Mouse (Mus musculus): Measurements from ENCODE around the gene Ccdc167.
A peak's percentile ranks its signal among the peaks of the same experiment; 100 is the strongest.

Gene Ccdc167

DNA sequence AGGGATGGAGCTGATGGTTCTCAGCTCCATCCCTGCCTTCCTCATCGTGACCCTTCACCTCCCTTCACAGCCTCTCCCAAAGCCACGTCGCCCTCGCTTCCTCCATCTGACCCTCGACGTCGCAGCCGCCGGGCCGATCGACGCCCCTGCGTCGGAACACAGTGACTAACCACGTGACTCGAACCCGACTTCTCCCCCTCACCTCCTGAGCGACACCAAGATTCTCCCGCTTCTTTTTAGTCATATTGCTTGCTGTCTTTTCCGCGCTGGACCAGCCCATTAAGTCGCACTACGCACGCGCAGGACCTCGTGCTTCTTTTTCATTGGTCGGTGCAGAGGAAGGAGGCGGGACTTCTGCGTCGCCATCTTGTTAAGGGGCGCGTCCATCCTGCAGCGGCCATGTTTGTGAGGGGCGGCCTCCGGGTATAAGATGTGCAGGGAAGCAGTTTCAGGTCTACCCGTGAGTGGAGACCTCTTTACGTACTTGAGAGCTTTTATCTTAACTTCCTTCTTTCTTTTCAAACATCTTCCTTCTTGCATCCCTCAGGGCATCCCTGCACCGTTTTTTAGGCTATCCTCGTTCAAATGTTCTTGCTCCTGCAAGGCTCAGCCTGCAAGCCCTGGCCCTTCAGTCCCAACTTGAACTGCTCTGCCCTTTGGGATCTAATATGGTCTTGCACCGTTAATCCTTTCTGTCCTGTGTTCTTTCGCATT lies at the start of gene Ccdc167:
TSS of gene Ccdc167 (minus strand) at position 313 of the 714 bp plus-strand sequence.
- peak; percentile 99 for DNase-seq (ENCODE audit: low spot score)

DNA sequence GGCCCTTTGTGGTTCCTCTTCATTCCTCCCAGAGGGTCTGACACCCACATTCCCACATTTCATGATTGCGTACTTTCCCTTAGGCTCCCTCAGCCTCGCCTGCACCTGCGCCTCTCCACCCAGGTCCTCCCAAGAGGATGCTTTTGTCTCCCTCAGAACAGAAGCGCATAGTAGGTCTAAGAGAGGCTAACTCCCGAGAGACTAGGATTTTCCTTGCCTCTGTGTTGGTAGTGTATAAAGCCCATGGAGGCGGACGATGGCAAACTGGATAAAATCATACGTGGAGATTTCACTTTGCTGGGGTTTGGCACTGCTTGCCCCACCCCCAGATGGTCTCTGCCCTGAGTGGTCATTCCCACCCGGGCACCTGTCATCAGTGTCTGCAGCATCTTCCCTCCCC lies 48.5 kb upstream of the Ccdc167 start:
- no peak for DNase-seq (ENCODE audit: low spot score)

- DNase-seq (ENCODE audit: low spot score) = peak; percentile 73
Measured at GRCm38 (mm10) chr17:29762551-29762950, 45.7 kb upstream of the Ccdc167 start.

GRCm38 (mm10) chr17:29761938-29762337 lies 45.1 kb upstream of the Ccdc167 start:
- no peak for DNase-seq (ENCODE audit: low spot score)

DNA sequence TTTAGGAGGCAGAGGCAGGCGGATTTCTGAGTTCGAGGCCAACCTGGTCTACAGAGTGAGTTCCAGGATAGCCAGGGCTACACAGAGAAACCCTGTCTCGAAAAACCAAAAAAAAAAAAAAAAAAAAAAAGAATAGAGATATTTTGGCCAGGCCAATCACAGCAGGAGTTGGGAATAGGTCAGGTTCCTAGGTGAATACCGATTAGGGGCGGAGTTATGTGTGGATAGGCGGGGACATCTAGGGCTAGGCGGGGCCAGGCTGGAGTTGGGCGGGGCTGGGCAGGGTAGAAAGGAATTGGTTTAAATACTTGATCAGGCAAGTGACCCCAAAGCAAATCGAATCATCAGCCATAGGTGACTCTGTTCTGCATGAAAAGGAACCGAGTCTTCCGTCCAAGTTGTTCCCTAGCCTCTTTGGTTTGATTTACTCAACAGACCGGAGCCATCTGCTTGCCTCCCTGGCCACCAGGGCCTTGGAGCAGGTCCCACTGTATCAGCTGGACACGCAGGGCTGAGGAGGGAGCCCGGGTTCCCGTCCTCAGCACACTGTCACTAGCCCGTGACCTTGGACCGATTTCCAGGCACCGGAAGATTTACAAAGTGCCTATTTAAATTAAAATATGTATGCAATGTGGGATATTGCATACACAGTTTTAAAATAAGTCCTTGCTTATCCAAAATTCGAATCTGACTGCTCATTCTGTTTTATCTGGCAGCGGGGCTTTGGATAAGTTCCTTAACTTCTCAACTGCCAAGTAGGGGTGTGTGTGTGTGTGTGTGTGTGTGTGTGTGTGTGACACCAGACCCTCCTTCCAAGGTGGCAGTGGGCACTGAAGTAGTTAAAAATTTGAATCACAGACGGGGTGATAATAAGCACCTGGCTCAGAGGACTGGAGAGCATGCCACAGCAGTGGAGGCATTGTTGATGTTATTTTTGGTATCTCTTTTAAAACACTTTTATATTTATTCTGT lies 43.8 kb upstream of the Ccdc167 start:
- no peak for DNase-seq (ENCODE audit: low spot score)

- DNase-seq (ENCODE audit: low spot score) = no peak
Measured at GRCm38 (mm10) chr17:29759963-29760362, 43.1 kb upstream of the Ccdc167 start.

DNA sequence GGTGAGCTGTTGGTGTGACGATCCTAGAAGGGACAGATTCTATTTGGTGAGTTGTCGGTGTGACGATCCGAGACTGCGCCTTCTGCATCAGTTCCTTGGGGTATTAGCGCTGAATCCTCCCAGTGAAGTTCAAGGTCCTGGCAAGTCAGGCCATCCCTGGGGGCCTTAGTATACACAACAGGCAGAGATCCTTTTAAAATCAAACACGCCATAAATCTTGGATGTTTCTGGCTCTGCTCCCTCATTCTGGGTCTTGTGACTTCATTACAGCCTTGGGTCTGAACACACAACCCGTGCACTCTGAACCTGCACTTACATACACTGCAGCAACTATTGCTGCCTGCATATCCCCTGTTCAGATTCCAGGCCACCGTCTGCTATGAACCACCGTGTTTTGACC lies 39.5 kb upstream of the Ccdc167 start:
- DNase-seq (ENCODE audit: low spot score) = no peak

DNA sequence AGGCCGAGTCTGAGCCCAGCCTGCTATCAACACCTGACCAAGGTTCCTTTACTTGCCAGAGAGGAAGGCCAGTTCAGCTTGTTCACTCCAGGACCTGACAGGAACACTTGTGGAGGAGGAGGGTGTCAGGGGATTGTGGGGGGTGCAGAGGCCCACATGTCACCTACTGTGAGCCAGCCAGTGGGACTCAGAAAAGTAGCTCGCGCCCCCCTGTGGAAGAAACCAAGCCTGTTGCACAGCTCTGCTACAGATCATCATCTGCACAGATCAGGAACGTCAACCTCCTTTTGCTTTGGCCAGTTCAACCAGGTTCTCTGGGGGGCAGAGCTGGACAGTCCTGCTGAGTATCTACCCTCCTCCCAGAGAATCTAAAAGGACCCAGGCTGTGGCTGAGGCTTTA lies 37.7 kb upstream of the Ccdc167 start:
- no peak for DNase-seq (ENCODE audit: low spot score)

- no peak for DNase-seq (ENCODE audit: low spot score)
Measured at GRCm38 (mm10) chr17:29747466-29747865, 30.6 kb upstream of the Ccdc167 start.

- DNase-seq (ENCODE audit: low spot score) = no peak
Measured at GRCm38 (mm10) chr17:29737849-29738804, 21.3 kb upstream of the Ccdc167 start.

GRCm38 (mm10) chr17:29736448-29737014 lies 19.7 kb upstream of the Ccdc167 start:
- DNase-seq (ENCODE audit: low spot score) = peak; percentile 47

- DNase-seq (ENCODE audit: low spot score) = no peak
Measured at GRCm38 (mm10) chr17:29732522-29732921, 15.7 kb upstream of the Ccdc167 start.

- DNase-seq (ENCODE audit: low spot score) = no peak
Measured at GRCm38 (mm10) chr17:29731953-29732325, 15.1 kb upstream of the Ccdc167 start.

DNA sequence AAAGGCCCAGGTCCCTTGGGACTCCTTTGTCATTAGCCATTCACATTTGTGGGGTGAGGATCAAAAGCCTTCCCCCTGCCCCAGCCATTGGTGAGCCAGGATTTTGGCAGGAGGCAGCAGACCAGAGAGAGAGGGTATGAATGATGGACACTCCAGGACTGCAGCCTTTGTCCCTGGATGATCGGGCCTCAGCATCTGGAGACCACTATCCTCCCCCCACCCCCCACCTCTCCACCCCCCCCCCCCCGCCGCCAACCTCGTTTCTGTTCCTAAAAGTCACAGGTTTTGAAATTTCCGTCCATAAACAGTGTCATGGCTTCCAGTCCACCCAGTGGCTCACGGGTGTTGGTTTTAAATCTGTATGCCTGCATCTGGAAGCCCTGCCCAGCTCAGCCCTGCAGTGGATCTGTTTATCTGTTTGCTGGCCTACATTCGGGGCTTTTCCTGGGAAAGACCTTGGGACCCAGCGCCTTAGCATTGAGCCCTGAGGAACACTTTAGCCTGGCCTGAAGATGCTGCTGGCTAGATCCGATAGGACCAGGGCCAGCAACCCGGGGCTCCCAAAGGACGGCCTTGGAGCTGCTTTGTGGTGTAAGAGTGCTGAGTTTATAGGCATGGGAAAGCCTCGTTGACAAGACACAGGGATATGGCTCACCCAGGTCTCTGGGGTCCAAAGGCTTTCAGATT lies 14.6 kb upstream of the Ccdc167 start:
- DNase-seq (ENCODE audit: low spot score) = no peak

DNA sequence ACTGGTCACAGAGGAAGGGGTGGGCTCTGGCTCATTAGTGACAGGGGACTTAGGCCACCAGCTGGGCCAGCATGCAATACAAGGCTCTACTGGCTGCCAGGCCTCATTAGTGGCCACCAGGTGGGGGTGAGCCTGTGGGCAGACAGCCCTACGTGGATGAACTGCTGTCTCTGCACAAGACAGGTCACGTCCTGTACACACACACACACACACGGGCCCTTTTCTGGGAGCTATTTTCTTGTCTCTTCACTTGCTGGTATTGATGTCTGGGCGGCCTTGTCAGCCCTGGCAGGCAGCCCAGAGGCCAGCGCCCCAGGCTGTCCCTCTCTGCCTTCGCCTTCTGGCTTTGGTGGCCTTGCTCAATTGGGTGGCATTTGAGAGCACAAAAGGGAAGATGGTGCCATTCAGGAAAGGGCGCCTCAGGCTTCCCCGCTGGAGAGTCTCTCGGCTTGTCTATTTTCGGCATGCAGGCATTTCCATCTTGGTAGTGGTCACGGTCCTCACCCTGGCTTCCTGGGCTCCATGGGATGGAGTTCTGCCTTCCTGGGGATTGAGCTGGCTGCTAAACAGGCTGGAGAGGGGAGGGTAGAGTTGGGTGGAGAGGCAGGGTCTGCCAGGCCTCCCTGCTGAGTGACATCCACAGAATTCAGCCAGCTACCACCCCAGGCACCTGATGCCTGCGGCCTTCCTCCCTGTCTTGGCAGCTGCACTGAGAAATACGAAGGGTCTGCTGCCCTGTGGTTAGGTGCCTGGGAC lies 13.8 kb upstream of the Ccdc167 start:
- DNase-seq (ENCODE audit: low spot score) = no peak

DNA sequence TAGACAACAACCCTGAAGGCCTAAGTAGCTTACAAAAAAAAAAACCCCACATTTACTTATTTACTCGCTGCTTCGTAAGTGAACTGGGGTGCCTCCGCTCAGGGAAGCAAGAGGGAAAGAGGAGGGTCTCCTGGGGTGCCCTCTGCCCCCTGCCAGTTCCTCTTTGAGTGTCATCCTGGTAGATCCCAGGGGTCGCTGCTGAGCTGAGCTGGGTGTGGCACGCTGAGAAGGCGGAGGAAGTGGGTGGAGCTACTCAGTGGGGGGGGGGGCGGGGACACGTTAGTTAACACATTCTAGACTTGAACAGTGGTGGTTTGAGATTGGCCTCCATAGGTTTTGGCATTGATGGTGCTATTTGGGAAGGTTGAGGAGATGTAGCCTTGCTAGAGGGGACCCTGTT lies 11.2 kb upstream of the Ccdc167 start:
- no peak for DNase-seq (ENCODE audit: low spot score)

DNA sequence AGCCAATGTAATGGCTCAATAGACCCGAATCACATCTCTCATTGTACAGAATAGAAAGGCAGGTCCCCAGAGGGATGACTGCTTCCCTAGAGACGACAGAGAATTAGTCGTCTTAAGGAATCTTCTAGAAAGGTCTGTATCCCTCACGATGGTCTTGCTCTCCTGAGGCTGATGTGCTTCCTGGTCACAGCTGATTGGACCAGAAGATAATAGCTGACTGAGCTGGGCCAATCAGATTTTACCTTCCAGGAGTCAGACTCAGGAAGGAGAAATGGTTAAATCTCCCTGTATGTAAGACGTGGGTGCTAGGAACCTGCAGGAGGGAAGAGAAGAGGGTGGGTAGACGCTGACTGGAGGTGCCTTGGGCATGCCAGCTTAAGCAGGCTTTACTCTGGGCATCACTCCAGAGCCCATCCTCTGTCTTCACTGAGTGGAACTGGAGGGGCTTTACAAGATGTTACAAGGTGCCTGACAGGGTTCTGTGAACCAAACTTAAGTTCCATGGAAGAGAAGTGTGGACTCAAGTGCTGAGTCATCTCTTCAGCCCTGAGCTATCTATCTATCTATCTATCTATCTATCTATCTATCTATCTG lies 8.3 kb upstream of the Ccdc167 start:
- no peak for DNase-seq (ENCODE audit: low spot score)

DNA sequence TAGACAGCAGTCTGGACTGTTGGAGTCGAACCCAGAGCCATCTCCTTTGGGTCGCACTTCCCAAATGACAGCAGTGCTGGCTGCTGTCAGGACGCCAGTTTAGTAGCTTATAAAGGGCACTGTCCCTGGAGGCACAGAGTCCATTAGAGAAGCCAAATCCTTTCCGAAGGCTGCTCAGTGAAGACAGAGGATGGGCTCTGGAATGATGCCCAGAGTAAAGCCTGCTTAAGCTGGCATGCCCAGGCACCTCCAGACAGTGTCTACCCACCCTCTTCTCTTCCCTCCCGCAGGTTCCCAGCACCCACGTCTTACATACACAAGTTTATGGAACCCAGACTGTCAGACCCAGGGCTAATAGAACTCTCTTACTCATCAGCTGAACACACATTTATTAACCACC lies 7.8 kb upstream of the Ccdc167 start:
- DNase-seq (ENCODE audit: low spot score) = no peak

DNA sequence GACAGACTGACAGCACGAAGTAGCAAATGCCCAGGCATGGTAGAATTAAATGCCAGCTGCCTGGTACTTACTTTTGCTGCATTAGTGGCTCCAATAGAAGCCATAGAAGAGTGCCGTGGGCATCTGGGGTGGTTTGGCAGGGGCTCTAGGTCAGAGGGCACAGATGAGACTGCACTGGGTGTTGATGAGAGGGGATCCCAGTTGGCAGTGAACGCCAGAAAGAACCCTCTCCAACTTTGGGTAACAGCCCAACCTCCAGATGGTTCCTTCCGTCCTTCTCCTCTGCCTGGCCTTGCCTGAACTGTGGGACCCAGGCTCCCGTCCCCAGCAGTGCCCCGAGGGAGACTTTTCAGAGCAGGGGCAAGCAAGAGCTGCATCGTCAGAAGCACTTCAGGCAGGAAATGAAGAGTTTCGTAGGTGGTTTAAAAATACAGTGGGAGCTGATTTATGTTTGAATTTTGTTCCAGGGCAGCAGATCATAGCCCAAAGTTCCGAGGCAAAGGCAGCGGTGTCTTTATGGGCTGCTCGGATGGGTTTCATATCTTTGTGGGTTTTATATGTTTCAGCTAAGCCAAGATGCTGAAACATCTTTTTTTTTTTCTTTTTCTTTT lies 4.0 kb upstream of the Ccdc167 start:
- no peak for DNase-seq (ENCODE audit: low spot score)
